Mouse (Mus musculus): ENCODE measurements around the gene Vmn2r12.
"Not testable (repeated sequence)": the region's sequence is repeated elsewhere in the genome, so short reads cannot be mapped to it uniquely, and the experiment has no call there.

Gene Vmn2r12

GRCm38 (mm10) chr5:109097850-109098249, at the start of gene Vmn2r12:
TSS of gene Vmn2r12 (minus strand) at chr5:109097950.
- DNase-seq (ENCODE audit: inconsistent ontology term): not testable (repeated sequence)

- no peak for DNase-seq (ENCODE audit: inconsistent ontology term)
Measured at GRCm38 (mm10) chr5:109139546-109139945, 41.8 kb upstream of the Vmn2r12 start.

- DNase-seq (ENCODE audit: inconsistent ontology term): no peak
Measured at GRCm38 (mm10) chr5:109136731-109137130, 39.0 kb upstream of the Vmn2r12 start.

DNA sequence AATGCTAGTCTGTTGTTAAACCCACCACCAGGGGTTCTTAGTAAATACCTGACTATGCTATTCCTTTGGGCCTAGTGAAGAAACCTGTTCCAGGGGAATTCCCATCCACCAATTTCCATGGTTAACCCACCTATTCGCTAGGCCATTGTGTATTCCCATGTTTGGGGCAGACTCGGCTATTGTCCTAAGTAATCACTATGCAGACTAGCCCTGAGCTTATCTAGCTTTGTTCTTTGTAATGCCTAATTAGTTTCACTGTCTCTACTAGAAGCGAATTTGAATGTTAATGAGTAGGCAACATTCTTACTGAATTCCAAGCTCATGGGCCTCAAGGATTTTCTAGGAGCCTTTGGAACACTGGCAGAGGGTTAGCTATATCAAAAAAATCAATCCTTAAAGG, 1.3 kb downstream of the Vmn2r12 start:
- not testable (repeated sequence) for DNase-seq (ENCODE audit: inconsistent ontology term)

- DNase-seq (ENCODE audit: inconsistent ontology term): not testable (repeated sequence)
Measured at GRCm38 (mm10) chr5:109072016-109072415, 25.7 kb downstream of the Vmn2r12 start.

- DNase-seq (ENCODE audit: inconsistent ontology term): not testable (repeated sequence)
Measured at GRCm38 (mm10) chr5:109059469-109059868, 38.3 kb downstream of the Vmn2r12 start, which contains the start of gene Vmn2r11. TSS of gene Vmn2r11 (minus strand) at chr5:109059569.

DNA sequence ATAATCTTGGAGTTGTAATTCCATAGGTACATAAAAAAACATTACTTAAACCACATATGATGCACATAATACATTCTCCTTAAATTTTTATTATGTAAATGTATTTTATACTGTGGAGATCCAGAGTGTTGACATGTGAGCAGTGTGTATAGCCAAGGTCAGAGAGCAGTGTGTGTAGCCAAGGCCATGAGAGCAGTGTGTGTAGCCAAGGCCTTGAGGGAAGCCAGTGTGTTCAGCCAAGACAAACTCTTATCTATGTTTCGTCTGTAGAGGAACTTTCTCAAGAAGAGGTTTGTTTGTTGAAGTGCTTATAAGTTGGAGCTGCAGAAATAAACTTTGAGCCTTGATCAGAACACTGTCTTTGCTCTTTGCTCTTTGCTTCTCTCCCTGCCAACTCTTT, 42.5 kb downstream of the Vmn2r12 start:
- no peak for DNase-seq (ENCODE audit: inconsistent ontology term)

Data from Muller cell, postnatal 12 days (primary cell).